ENCODE assay signal across 14 mouse cellular contexts in the genomic region with DNA sequence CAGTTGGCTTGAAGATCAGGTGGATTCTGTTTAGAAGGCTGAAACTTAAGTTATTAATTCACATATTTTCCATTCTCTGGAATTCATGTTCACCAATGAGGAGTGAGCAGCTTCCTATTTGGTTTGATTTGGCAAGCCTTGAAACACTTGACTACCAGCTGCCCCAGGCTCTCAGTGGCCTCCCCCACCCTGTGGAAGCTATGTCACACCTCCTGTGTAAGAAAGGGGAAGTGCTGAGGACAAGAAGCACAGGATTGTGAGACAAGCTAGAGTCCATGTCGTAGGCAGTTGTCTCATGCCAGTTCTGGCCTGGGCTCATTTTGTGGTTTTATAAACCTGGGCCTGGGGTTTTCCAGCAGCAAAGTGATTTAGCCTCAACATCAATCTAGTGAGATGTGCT. TPM values are rescaled to one million over a fixed set of nuclear protein-coding genes. Genes with fewer than 3 reads are reported as not detected.
DNase-seq lines count a peak whose midpoint lies in the region; ATAC-seq and TF ChIP-seq lines count a peak whose summit lies in the region.
"Had no signal": no experiment of that assay in that cellular context is flagged by ENCODE, and none has a peak within 500 bp of the region (broad histone marks: within the 10 kb centered on the region; RNA-seq: fewer than 3 reads in every experiment).

No protein-coding gene starts in this region.

- H3K4me2 ChIP-seq in kidney, embryonic 16.5 days (replicated peaks; ENCODE audit: low read depth, low read length), result no peak overlapping the region
- H3K4me2 ChIP-seq in lung, embryonic 16.5 days (ENCODE audit: low read depth, low read length), result no peak overlapping the region

- H3K4me1 ChIP-seq in kidney, adult 2 months (ENCODE audit: control insufficient read depth, insufficient read depth, low read length), result peaks cover 5% of the 10 kb centered on the region; the same call in 1 of the 2 replicates
- peaks cover 10% of the 10 kb centered on the region for H3K4me1 ChIP-seq in kidney, embryonic 16.5 days (ENCODE audit: insufficient read depth, low read length)
- peaks cover 1% of the 10 kb centered on the region; the same call in 1 of the 2 replicates for H3K4me1 ChIP-seq in bone marrow, adult 2 months (ENCODE audit: control insufficient read depth, insufficient read depth, low read length)
- peaks cover 16% of the 10 kb centered on the region for H3K4me1 ChIP-seq in lung, embryonic 16.5 days (replicated peaks; ENCODE audit: control insufficient read depth, insufficient read depth, low read length)

- WGBS in kidney, adult 2 months, result 56% methylated on average over 1 of the region's 1 CpGs
- 86% methylated on average over 1 of the region's 1 CpGs for WGBS in kidney, embryonic 16.5 days
- 0% methylated on average over 1 of the region's 1 CpGs for WGBS in bone marrow, adult 2 months
- 67% methylated on average over 1 of the region's 1 CpGs for whole genome bisulfite sequencing in lung, embryonic 16.5 days

- H3K36me3 ChIP-seq in kidney, adult 2 months (ENCODE audit: control insufficient read depth, insufficient read depth, low read length), result peaks cover under 1% of the 10 kb centered on the region; the same call in 1 of the 2 replicates
- peaks cover 19% of the 10 kb centered on the region for H3K36me3 ChIP-seq in kidney, embryonic 16.5 days (ENCODE audit: insufficient read depth, low read length)
- peaks cover 18% of the 10 kb centered on the region for H3K36me3 ChIP-seq in lung, embryonic 16.5 days (ENCODE audit: control insufficient read depth, insufficient read depth, low read length)

- ATAC-seq in kidney, embryonic 16.5 days (ENCODE audit: low FRiP score, low TSS enrichment), result no peak
- ATAC-seq in lung, embryonic 16.5 days (ENCODE audit: low read depth), result no peak
- ATAC-seq: Patski had no signal

- no peak overlapping the region for H3K4me3 ChIP-seq in kidney, adult 2 months (ENCODE audit: insufficient read depth, low read depth, low read length)
- H3K4me3 ChIP-seq in kidney, embryonic 16.5 days (ENCODE audit: low read length), result no peak overlapping the region
- H3K4me3 ChIP-seq in bone marrow, adult 2 months (replicated peaks; ENCODE audit: control insufficient read depth, low read depth, low read length), result no peak overlapping the region
- H3K4me3 ChIP-seq in lung, embryonic 16.5 days (ENCODE audit: low read length), result no peak overlapping the region
- H3K4me3 ChIP-seq: heart, embryonic 10.5 days; neural tube, embryonic 13.5 days had no signal

- H3K27me3 ChIP-seq in kidney, adult 2 months (replicated peaks; ENCODE audit: control insufficient read depth, insufficient read depth, low read length), result no peaks in the 10 kb centered on the region
- H3K27me3 ChIP-seq in kidney, embryonic 16.5 days (ENCODE audit: insufficient read depth, low read length), result no peaks in the 10 kb centered on the region
- H3K27me3 ChIP-seq in lung, embryonic 16.5 days (ENCODE audit: control insufficient read depth, insufficient read depth, low read depth, low read length), result no peaks in the 10 kb centered on the region
- H3K27me3 ChIP-seq: limb, embryonic 13.5 days; neural tube, embryonic 13.5 days; Patski had no signal

- no peaks in the 10 kb centered on the region for H3K9me3 ChIP-seq in kidney, embryonic 16.5 days (ENCODE audit: low read length)
- no peaks in the 10 kb centered on the region for H3K9me3 ChIP-seq in lung, embryonic 16.5 days (ENCODE audit: control insufficient read depth, low read length)
- H3K9me3 ChIP-seq: heart, embryonic 10.5 days; limb, embryonic 13.5 days; neural tube, embryonic 13.5 days had no signal

- no peak for TF ChIP-seq POLR2A in kidney, adult 2 months (IDR thresholded peaks at IDR 0.05; ENCODE audit: low read depth, low read length)
- no peak for TF ChIP-seq POLR2A in bone marrow, adult 2 months (IDR thresholded peaks at IDR 0.05; ENCODE audit: borderline replicate concordance, control insufficient read depth, low read depth, low read length)

- no peak overlapping the region for H3K27ac ChIP-seq in kidney, adult 2 months (ENCODE audit: insufficient read depth, low read depth, low read length)
- H3K27ac ChIP-seq in kidney, embryonic 16.5 days (ENCODE audit: low read length), result no peak overlapping the region
- peak overlapping the region; percentile 10; the same call in 1 of the 2 replicates for H3K27ac ChIP-seq in bone marrow, adult 2 months (ENCODE audit: control insufficient read depth, insufficient read depth, low read depth, low read length, poor library complexity)
- peak overlapping the region; percentile 25; the same call in 1 of the 2 replicates for H3K27ac ChIP-seq in lung, embryonic 16.5 days (ENCODE audit: low read length)
- H3K27ac ChIP-seq: heart, embryonic 10.5 days; limb, embryonic 13.5 days; neural tube, embryonic 13.5 days had no signal

- peak; percentile 10 for DNase-seq in kidney, adult 2 months
- DNase-seq in spleen, adult 12 weeks (ENCODE audit: low spot score), result peak; percentile 29
- DNase-seq in cerebellum, adult 11-12 months, result no peak
- no peak for DNase-seq in thymus, postnatal 25 days
- DNase-seq in neural tube, embryonic 10.5 days (ENCODE audit: extremely low spot score, low spot score), result no peak
- DNase-seq: cerebellum, adult 8-10 months; kidney, postnatal 10 days had no signal

- no peak overlapping the region for H3K9ac ChIP-seq in kidney, embryonic 16.5 days (replicated peaks; ENCODE audit: low read length)
- H3K9ac ChIP-seq in lung, embryonic 16.5 days (ENCODE audit: low read length), result no peak overlapping the region
- H3K9ac ChIP-seq: limb, embryonic 13.5 days; neural tube, embryonic 13.5 days had no signal

- no peak for TF ChIP-seq CTCF in kidney, adult 2 months (conservative IDR thresholded peaks at IDR 0.05; ENCODE audit: insufficient read depth, insufficient read length, low read depth, low read length)
- TF ChIP-seq CTCF in bone marrow, adult 2 months (IDR thresholded peaks at IDR 0.05; ENCODE audit: control insufficient read depth, insufficient read depth, low read length), result no peak

RNA-seq across cellular contexts. Expression of a gene that starts 2.4 kb away (rescaled TPM):
- polyA plus RNA-seq in kidney, adult 2 months (2012; rRNA removed), result 37.5 and 46.9 TPM in 2 replicates
- polyA plus RNA-seq in kidney, embryonic 16.5 days (2015; fragmentation: Nextera tagmentation; extraction: Ambion mirVana), result 39.9 and 43.3 TPM in 2 replicates
- 17.7 and 35.7 TPM in 2 replicates for polyA plus RNA-seq in bone marrow, adult 2 months (2011; ENCODE audit: insufficient read depth, insufficient read length, low replicate concordance, missing spikeins)
- 39.0 and 40.0 TPM in 2 replicates for polyA plus RNA-seq in lung, embryonic 16.5 days (2015; fragmentation: Nextera tagmentation; extraction: Ambion mirVana)

RNA-seq across cellular contexts. Expression of a gene that starts 42.8 kb away (rescaled TPM):
- 7.0 and 8.6 TPM in 2 replicates for polyA plus RNA-seq in kidney, adult 2 months (2012; rRNA removed)
- polyA plus RNA-seq in kidney, embryonic 16.5 days (2015; fragmentation: Nextera tagmentation; extraction: Ambion mirVana), result 35.4 and 35.9 TPM in 2 replicates
- 3.8 and 9.1 TPM in 2 replicates for polyA plus RNA-seq in bone marrow, adult 2 months (2011; ENCODE audit: insufficient read depth, insufficient read length, low replicate concordance, missing spikeins)
- polyA plus RNA-seq in lung, embryonic 16.5 days (2015; fragmentation: Nextera tagmentation; extraction: Ambion mirVana), result 30.5 and 31.5 TPM in 2 replicates
- polyA plus RNA-seq: Patski had no signal

Comparison
In these comparisons a context has a peak if more than half of its experiments do, and no peak if none do; other contexts are left out.
1. DNase-seq: peak in kidney, adult 2 months (single experiment) and spleen, adult 12 weeks (single experiment); none in cerebellum, adult 11-12 months (single experiment), thymus, postnatal 25 days (single experiment) and neural tube, embryonic 10.5 days (single experiment).
2. H3K27ac ChIP-seq: peak in bone marrow, adult 2 months (single experiment) and lung, embryonic 16.5 days (single experiment); none in kidney, adult 2 months (single experiment) and kidney, embryonic 16.5 days (single experiment).